Mouse (Mus musculus) bone marrow, adult 2 months (tissue): Measurements from ENCODE around the gene Rft1. TPM values are rescaled to one million over a fixed set of nuclear protein-coding genes. Genes with fewer than 3 reads are reported as not detected.
A peak's percentile ranks its signal among the peaks of the same experiment; 100 is the strongest.

Experiments used
- H3K27ac ChIP-seq: fragments of 200-500 bp; 2 replicates; pipeline ENCODE4 v1.5.1; 2012; ENCODE audit warnings: low read depth, mild to moderate bottlenecking, control low read depth, inconsistent platforms, low read length; ENCODE audit not compliant: control insufficient read depth, poor library complexity, insufficient read depth
- H3K4me1 ChIP-seq: fragments of 200-500 bp; 2 replicates; pipeline ENCODE4 v1.6.1; 2011; ENCODE audit warnings: low read length; ENCODE audit not compliant: control insufficient read depth, insufficient read depth
- H3K4me3 ChIP-seq: fragments of 200-500 bp; replicated peaks from 2 replicates; pipeline ENCODE3; 2011; ENCODE audit warnings: mild to moderate bottlenecking, low read depth, low read length, control low read depth; ENCODE audit not compliant: control insufficient read depth
- CTCF ChIP-seq: fragments of 200-500 bp; IDR thresholded peaks from 2 replicates; pipeline ENCODE4 v1.5.1; 2011; ENCODE audit warnings: low read length, control low read depth; ENCODE audit not compliant: control insufficient read depth, insufficient read depth
- POLR2A ChIP-seq: fragments of 200-500 bp; IDR thresholded peaks from 2 replicates; pipeline ENCODE4 v1.6.1; 2011; ENCODE audit warnings: low read depth, mild to moderate bottlenecking, control low read depth, low read length, borderline replicate concordance; ENCODE audit not compliant: control insufficient read depth
- WGBS: fragments of 180-500 bp; shearing (Covaris S2); methylation state at CpG from one replicate; pipeline ENCODE4 v1.1.7; 2018; 5-methylcytosine and 5-hydroxymethylcytosine counted together
- polyA plus RNA-seq: library from polyadenylated mRNA; stranded (reverse); fragments of >200 nt; gene quantifications from 2 replicates; pipeline ENCODE4 v1.2.4, GENCODE M21; 2011; ENCODE audit warnings: low replicate concordance; ENCODE audit not compliant: missing spikeins, insufficient read depth, insufficient read length

Gene Rft1
- polyA plus RNA-seq, 1 experiment, result 3.1 TPM

GRCm38 (mm10) chr14:30671095-30671985 is 17.2 kb downstream of the Rft1 start:
- no peak overlapping the region for H3K4me3 ChIP-seq
- H3K27ac ChIP-seq, result no peak overlapping the region; the same call in 1 of the 2 replicates
- H3K4me1 ChIP-seq, result peaks cover 5% of the 10 kb centered on the region
- WGBS, result 62% methylated on average over 15 of the region's 15 CpGs
- TF ChIP-seq POLR2A (no peak), CTCF (no peak)

DNA sequence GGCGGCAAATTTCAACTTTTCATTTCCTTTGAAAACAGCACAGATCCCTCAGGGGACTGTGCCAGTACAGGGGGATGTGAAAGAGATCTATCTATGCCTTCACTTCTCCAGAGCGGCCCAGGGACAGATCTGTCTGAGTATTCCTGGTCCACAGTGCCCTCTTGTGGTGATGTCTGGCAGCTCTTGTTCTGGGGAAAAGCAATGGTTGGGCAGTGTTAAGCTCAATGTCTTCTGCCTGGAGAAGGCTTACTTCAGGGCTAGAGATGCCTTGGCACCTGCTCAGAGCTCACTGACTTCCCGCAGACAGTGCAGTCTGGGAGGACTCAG is 17.8 kb downstream of the Rft1 start:
- H3K4me1 ChIP-seq, result peaks cover 5% of the 10 kb centered on the region
- WGBS, result 5% methylated on average over 3 of the region's 3 CpGs
- no peak overlapping the region for H3K4me3 ChIP-seq
- TF ChIP-seq CTCF, result peak; percentile 88
- TF ChIP-seq POLR2A, result no peak
- no peak overlapping the region; the same call in 1 of the 2 replicates for H3K27ac ChIP-seq

DNA sequence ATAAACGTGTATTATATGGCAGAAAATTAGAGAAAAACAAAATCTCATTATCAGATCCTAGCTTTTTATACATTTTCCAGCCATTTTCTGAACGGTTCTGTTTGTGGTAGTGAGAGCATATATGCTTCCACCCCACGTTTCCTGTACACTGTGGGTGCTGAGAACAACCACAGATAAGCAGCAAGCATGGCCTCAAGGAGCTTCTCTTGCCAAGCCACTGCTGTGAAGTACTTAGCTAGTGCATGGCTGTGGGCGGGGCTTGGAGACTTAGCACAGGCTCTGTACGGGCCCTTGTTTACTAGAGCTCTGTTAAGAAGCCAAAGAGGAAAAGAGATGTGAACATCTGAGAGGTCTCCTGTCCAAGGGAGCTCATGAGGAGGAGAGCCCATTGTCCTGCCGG is 20.8 kb downstream of the Rft1 start:
- Histone ChIP-seq H3K4me3 (no peak overlapping the region), H3K4me1 (peaks cover 6% of the 10 kb centered on the region), H3K27ac (no peak overlapping the region)
- WGBS, result 40% methylated on average over 6 of the region's 6 CpGs
- TF ChIP-seq CTCF (no peak), POLR2A (no peak)

- Histone ChIP-seq H3K4me1 (peaks cover 1% of the 10 kb centered on the region; the same call in 1 of the 2 replicates), H3K4me3 (no peak overlapping the region), H3K27ac (no peak overlapping the region)
- TF ChIP-seq POLR2A (no peak), CTCF (no peak)
- WGBS, result 88% methylated on average over 3 of the region's 3 CpGs
These were observed 28.0 kb downstream of the Rft1 start for GRCm38 (mm10) chr14:30682131-30682530.

DNA sequence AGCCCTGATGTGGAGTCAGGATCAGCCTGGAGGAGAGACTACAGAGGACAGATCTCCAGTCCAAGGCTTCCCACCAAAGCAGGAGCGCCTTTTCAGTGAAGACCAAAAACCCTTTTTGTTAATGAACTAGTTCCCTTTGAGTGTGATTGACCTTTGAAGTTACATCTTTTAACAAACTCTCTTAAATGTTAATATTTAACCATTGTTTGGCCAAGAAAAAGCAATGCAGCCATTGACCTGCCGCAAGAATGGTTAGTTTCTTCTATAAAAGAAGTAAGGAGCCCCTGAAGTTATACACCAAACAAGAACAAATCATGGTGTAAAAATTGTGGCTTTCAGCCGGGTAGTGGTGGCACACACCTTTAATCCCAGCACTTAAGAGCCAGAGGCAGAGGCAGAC is 36.5 kb downstream of the Rft1 start:
- 89% methylated on average over 3 of the region's 3 CpGs for WGBS

GRCm38 (mm10) chr14:30692439-30692838 is 38.3 kb downstream of the Rft1 start:
- Histone ChIP-seq H3K27ac (no peak overlapping the region), H3K4me1 (peaks cover 5% of the 10 kb centered on the region; the same call in 1 of the 2 replicates), H3K4me3 (no peak overlapping the region)
- TF ChIP-seq POLR2A, result no peak
- no peak for TF ChIP-seq CTCF
- WGBS, result 86% methylated on average over 6 of the region's 6 CpGs

More for the DNA sequence above, 36.5 kb downstream of the Rft1 start:
- peaks cover 5% of the 10 kb centered on the region; the same call in 1 of the 2 replicates for H3K4me1 ChIP-seq
- TF ChIP-seq POLR2A (no peak), CTCF (no peak)
- H3K27ac ChIP-seq, result no peak overlapping the region
- no peak overlapping the region for H3K4me3 ChIP-seq

GRCm38 (mm10) chr14:30694786-30695185 is 40.6 kb downstream of the Rft1 start:
- Histone ChIP-seq H3K27ac (no peak overlapping the region; the same call in 1 of the 2 replicates), H3K4me1 (peaks cover 5% of the 10 kb centered on the region; the same call in 1 of the 2 replicates), H3K4me3 (no peak overlapping the region)
- WGBS, result 36% methylated on average over 2 of the region's 2 CpGs
- TF ChIP-seq CTCF, result no peak
- no peak for TF ChIP-seq POLR2A

- 4% methylated on average over 4 of the region's 4 CpGs for WGBS
- no peak overlapping the region for H3K27ac ChIP-seq
- H3K4me3 ChIP-seq, result no peak overlapping the region
- peaks cover 5% of the 10 kb centered on the region; the same call in 1 of the 2 replicates for H3K4me1 ChIP-seq
- no peak for TF ChIP-seq CTCF
These were observed 41.4 kb downstream of the Rft1 start for GRCm38 (mm10) chr14:30695609-30696008.
